In genomic region chr15:36400311-36400840, GRCm38 (mm10) we compare ENCODE assay signal across 21 mouse cellular contexts.
DNase-seq lines count a peak whose midpoint lies in the region; ATAC-seq and TF ChIP-seq lines count a peak whose summit lies in the region.
"Had no signal": no experiment of that assay in that cellular context is flagged by ENCODE, and none has a peak within 500 bp of the region (broad histone marks: within the 10 kb centered on the region; RNA-seq: fewer than 3 reads in every experiment).

No protein-coding gene starts in this region.

- H3K9ac ChIP-seq in heart, embryonic 15.5 days, result no peak overlapping the region
- H3K9ac ChIP-seq in heart, embryonic 12.5 days, result no peak overlapping the region
- H3K9ac ChIP-seq in neural tube, embryonic 14.5 days (replicated peaks; ENCODE audit: low read depth, low read length), result no peak overlapping the region
- H3K9ac ChIP-seq in forebrain, postnatal 0 days, result no peak overlapping the region
- H3K9ac ChIP-seq: liver, embryonic 15.5 days; lung, embryonic 15.5 days had no signal

- peaks cover 24% of the 10 kb centered on the region for H3K4me1 ChIP-seq in heart, embryonic 15.5 days (replicated peaks)
- peaks cover 9% of the 10 kb centered on the region for H3K4me1 ChIP-seq in heart, embryonic 12.5 days (replicated peaks)
- no peaks in the 10 kb centered on the region for H3K4me1 ChIP-seq in neural tube, embryonic 14.5 days (ENCODE audit: control insufficient read depth, insufficient read depth, low read length)
- 0 out of 2 replicates have a peak, but pooled peaks cover 3% of the 10 kb centered on the region for H3K4me1 ChIP-seq in forebrain, postnatal 0 days (ENCODE audit: insufficient read depth)
- H3K4me1 ChIP-seq: limb, embryonic 10.5 days had no signal

- no peak overlapping the region for H3K4me2 ChIP-seq in heart, embryonic 15.5 days
- no peak overlapping the region for H3K4me2 ChIP-seq in heart, embryonic 12.5 days
- H3K4me2 ChIP-seq in neural tube, embryonic 14.5 days (ENCODE audit: low read depth, low read length), result no peak overlapping the region
- no peak overlapping the region for H3K4me2 ChIP-seq in forebrain, postnatal 0 days (ENCODE audit: low read depth)
- H3K4me2 ChIP-seq: liver, embryonic 15.5 days; lung, embryonic 15.5 days had no signal

- no peak for ATAC-seq in heart, embryonic 15.5 days (replicated peaks; ENCODE audit: insufficient number of reproducible peaks, insufficient read depth, low FRiP score, low read depth)
- ATAC-seq in heart, embryonic 12.5 days (ENCODE audit: insufficient number of reproducible peaks, low FRiP score), result no peak
- no peak for ATAC-seq in neural tube, embryonic 14.5 days (ENCODE audit: low read depth)
- ATAC-seq in forebrain, postnatal 0 days, result 0 out of 2 replicates have a peak, but pooled peaks have one; percentile 15
- ATAC-seq: activated CD4-positive, CD25-positive, alpha-beta regulatory T cell, adult 4 months; intestine, postnatal 0 days had no signal

- no peak for DNase-seq in neural tube, embryonic 10.5 days (ENCODE audit: extremely low spot score, low spot score)
- DNase-seq in forebrain, postnatal 0 days, result no peak
- no peak for DNase-seq in cerebellum, postnatal 14 days
- DNase-seq in adrenal gland, postnatal 25 days, result no peak
- DNase-seq: adrenal gland, adult 8-10 months; cerebellum, adult 8-10 months; gastrocnemius, postnatal 14 days; liver; lung, postnatal 36 days; thymus, postnatal 25 days had no signal

- H3K27ac ChIP-seq in heart, embryonic 15.5 days, result peak overlapping the region; percentile 74; the same call in 1 of the 2 replicates
- H3K27ac ChIP-seq in heart, embryonic 12.5 days (ENCODE audit: poor library complexity, severe bottlenecking), result no peak overlapping the region
- peak overlapping the region; percentile 34; the same call in 1 of the 2 replicates for H3K27ac ChIP-seq in neural tube, embryonic 14.5 days (ENCODE audit: low read depth, low read length)
- no peak overlapping the region for H3K27ac ChIP-seq in forebrain, postnatal 0 days (ENCODE audit: low read depth, low read length)
- H3K27ac ChIP-seq: embryonic facial prominence, embryonic 10.5 days; heart, adult 2 months; limb, embryonic 10.5 days; liver, embryonic 15.5 days had no signal

- H3K36me3 ChIP-seq in heart, embryonic 15.5 days, result no peaks in the 10 kb centered on the region
- H3K36me3 ChIP-seq in heart, embryonic 12.5 days, result no peaks in the 10 kb centered on the region
- no peaks in the 10 kb centered on the region for H3K36me3 ChIP-seq in neural tube, embryonic 14.5 days (ENCODE audit: control insufficient read depth, insufficient read depth, low read length)
- no peaks in the 10 kb centered on the region for H3K36me3 ChIP-seq in forebrain, postnatal 0 days (ENCODE audit: insufficient read depth)
- H3K36me3 ChIP-seq: embryonic facial prominence, embryonic 10.5 days; limb, embryonic 10.5 days; liver, embryonic 15.5 days; lung, embryonic 15.5 days had no signal

- no peak for TF ChIP-seq CTCF in forebrain, postnatal 0 days (IDR thresholded peaks at IDR 0.05; ENCODE audit: low read depth)

- no peak overlapping the region for H3K4me3 ChIP-seq in heart, embryonic 15.5 days
- no peak overlapping the region for H3K4me3 ChIP-seq in heart, embryonic 12.5 days
- no peak overlapping the region for H3K4me3 ChIP-seq in neural tube, embryonic 14.5 days (ENCODE audit: low read depth, low read length)
- H3K4me3 ChIP-seq in forebrain, postnatal 0 days (ENCODE audit: low read depth, low read length), result no peak overlapping the region
- H3K4me3 ChIP-seq: embryonic facial prominence, embryonic 10.5 days; heart, adult 2 months; limb, embryonic 10.5 days; liver, embryonic 15.5 days; lung, embryonic 15.5 days; megakaryocyte, embryonic 14.5 days had no signal

- H3K27me3 ChIP-seq in heart, embryonic 15.5 days, result no peaks in the 10 kb centered on the region
- H3K27me3 ChIP-seq in heart, embryonic 12.5 days (replicated peaks), result no peaks in the 10 kb centered on the region
- H3K27me3 ChIP-seq in neural tube, embryonic 14.5 days (ENCODE audit: control insufficient read depth, insufficient read depth, low read length), result no peaks in the 10 kb centered on the region
- H3K27me3 ChIP-seq in forebrain, postnatal 0 days (ENCODE audit: insufficient read depth, low read length), result no peaks in the 10 kb centered on the region
- H3K27me3 ChIP-seq: lung, embryonic 15.5 days had no signal

- WGBS in heart, embryonic 15.5 days, result 79% methylated on average over 9 of the region's 9 CpGs
- WGBS in heart, embryonic 12.5 days, result 83% methylated on average over 9 of the region's 9 CpGs
- WGBS in neural tube, embryonic 14.5 days, result 41% methylated on average over 9 of the region's 9 CpGs
- WGBS in forebrain, postnatal 0 days, result 25% methylated on average over 9 of the region's 9 CpGs

- no peaks in the 10 kb centered on the region for H3K9me3 ChIP-seq in heart, embryonic 15.5 days (replicated peaks)
- no peaks in the 10 kb centered on the region for H3K9me3 ChIP-seq in heart, embryonic 12.5 days (replicated peaks)
- H3K9me3 ChIP-seq in neural tube, embryonic 14.5 days (ENCODE audit: control insufficient read depth, low read length), result no peaks in the 10 kb centered on the region
- no peaks in the 10 kb centered on the region for H3K9me3 ChIP-seq in forebrain, postnatal 0 days (ENCODE audit: low read length)
- H3K9me3 ChIP-seq: embryonic facial prominence, embryonic 10.5 days; limb, embryonic 10.5 days; liver, embryonic 15.5 days; lung, embryonic 15.5 days had no signal

Comparison
In these comparisons a context has a peak if more than half of its experiments do, and no peak if none do; other contexts are left out.
1. H3K27ac ChIP-seq: peak in heart, embryonic 15.5 days (single experiment) and neural tube, embryonic 14.5 days (single experiment); none in heart, embryonic 12.5 days (single experiment) and forebrain, postnatal 0 days (single experiment).